Mouse (Mus musculus): ENCODE results near the gene Slmap. TPM values are rescaled to one million over a fixed set of nuclear protein-coding genes. Genes with fewer than 3 reads are reported as not detected.
"Not testable (repeated sequence)": the region's sequence is repeated elsewhere in the genome, so short reads cannot be mapped to it uniquely, and the experiment has no call there.

The Slmap gene
- total RNA-seq, 2 experiments from 2014 or later = 62.0 to 86.4 TPM

DNA sequence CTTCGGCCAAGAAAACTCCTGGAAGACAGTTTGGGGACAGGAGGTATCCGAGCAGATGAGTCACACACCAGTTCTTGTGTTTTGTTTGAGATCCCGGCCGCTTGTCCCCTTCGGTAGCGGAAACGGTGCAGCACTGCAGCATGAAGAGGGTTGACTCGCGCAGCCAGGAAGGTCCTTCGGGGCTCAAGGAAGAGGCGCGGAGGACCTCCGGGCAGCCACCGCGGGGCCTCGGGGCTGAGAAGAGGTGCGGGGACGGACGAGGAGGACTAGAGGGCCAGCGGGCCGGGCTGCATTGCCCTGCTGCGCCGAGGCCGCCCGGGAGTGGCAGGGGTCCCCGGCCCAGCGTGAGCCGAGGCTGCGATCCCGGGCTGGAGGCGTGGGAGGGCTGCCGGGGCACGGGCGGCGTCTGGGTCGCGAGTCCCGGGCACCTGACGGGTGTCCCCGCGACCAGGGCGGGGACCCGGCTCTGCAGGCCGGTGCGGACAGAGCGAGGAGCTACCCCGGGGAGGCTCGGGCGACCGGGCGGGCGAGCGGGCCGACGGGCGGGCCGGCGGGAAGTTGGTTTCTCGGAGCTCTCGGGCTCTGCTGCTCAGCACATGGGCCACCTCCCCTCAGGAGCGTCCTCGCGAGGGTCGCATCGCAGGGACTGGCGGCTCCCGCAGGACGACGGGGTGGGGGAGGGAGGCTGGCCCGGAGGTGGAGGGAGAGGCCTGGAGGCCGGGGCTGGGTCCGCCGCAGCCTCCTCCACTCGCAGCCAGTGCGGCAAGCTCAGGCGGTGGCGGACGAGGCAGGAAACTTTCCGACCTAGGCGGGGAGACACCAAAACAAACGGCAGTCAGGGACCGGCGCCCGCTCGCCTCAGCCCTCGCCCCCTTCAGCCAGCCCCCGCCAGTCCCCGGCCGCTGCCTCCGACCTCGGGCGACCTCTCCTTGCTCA, 642 bp downstream of the Slmap start:
- peak; percentile 49 for ATAC-seq (replicated peaks; ENCODE audit: low FRiP score, low TSS enrichment, poor library complexity, severe bottlenecking)

GRCm38 (mm10) chr14:26533267-26533666, 1.5 kb downstream of the Slmap start:
- ATAC-seq (replicated peaks; ENCODE audit: low FRiP score, low TSS enrichment, poor library complexity, severe bottlenecking) = no peak

- ATAC-seq (replicated peaks; ENCODE audit: low FRiP score, low TSS enrichment, poor library complexity, severe bottlenecking) = no peak
Observed at GRCm38 (mm10) chr14:26532752-26533151, 2.0 kb downstream of the Slmap start.

DNA sequence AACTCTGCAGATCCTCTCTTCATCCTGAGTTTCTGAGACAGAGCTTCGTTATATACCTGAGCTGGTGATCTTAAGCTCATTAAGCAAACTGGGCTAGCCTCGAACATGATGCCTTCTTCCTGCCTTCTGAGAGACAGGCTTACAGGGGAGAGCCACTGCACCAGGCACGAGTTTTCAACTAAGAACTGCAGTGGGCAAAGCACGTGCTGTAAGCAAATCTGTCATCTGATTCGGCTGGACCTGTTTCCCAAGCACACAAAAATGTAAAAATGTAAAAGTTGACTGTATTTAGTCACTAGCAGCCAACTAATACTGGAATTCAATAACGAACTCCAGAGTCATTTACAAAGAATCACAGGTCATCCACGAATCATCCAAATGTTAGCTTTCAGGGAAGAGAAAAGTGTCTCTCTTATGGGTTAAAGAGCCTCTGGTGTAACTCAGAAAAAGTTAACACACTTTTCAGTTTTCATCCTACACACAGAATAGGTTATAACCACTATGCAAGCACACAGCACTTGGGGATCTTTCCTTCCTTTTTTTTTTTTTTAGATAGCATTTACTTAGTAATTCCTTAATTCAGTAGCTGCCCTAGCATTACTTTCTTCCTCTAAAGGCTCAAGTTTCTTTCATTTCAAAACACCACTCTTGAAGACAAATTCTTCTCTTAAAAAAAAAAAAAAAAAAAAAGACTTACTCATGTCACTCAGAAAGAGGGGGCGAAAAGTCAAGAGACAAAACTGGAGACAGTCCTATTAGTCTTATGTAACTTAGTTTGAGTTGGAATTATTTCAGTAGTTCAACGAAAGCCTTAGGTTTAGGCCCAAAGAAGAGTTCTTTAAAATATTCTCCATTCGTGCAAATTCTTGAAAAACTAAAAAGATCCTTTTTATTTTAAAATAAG, 3.1 kb downstream of the Slmap start:
- no peak for ATAC-seq (replicated peaks; ENCODE audit: low FRiP score, low TSS enrichment, poor library complexity, severe bottlenecking)

- no peak for ATAC-seq (replicated peaks; ENCODE audit: low FRiP score, low TSS enrichment, poor library complexity, severe bottlenecking)
Observed at GRCm38 (mm10) chr14:26530350-26530749, 4.4 kb downstream of the Slmap start.

DNA sequence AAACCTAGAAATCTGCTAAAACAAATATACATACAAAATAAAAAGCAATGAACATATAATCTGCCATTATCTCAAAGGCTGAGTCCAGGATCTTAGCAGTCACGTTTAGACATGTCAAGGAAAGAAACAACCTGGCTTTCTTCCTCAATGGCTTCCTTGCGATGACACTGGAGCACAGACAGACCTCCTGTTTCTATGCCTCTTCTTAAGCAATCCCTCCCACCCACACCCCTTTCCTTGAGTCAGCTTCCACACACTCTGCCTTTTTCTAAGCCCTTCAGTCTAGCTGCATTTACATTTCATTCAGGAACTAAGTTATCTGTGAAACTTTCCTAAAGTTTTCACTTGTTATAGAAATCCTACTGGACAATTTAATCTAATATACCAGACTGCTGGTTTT, 6.4 kb downstream of the Slmap start:
- no peak for ATAC-seq (replicated peaks; ENCODE audit: low FRiP score, low TSS enrichment, poor library complexity, severe bottlenecking)

DNA sequence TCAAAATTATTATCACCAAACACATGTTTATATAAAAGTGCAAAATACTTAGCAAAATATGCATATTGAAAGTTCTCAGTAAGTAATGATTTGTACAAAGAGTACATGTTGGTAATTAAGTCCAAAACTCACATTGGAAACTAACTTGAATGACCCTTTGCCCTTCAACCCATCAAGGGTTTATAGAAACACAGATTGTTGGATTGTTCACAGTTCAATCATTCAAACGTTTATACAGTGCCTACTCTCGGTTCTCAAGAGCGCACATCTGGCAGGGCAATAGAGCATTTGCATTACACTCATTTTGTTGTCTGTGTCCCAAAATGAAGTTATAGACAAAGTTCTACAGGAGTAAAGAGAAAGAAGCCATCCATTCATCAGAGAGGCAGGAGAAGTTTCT, 8.8 kb downstream of the Slmap start:
- ATAC-seq (replicated peaks; ENCODE audit: low FRiP score, low TSS enrichment, poor library complexity, severe bottlenecking) = no peak

DNA sequence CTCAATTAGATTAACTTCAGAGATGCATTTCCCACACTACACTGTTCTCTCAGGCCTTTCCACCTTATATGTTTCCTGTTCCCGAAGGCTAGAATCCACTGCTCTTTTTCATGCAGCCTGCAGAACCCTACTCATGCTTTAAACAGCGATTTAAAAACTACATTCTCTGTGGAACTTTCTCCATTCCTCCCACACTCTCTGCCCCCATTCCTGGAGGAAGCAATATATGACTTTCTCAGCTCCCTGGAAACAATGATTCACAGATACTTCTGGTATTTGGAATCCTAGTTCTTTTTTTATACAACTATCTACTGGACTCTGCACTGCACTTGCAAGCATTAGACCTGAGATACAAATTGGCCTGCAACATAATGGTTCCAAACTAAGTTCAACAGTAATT, 11.6 kb downstream of the Slmap start:
- ATAC-seq (replicated peaks; ENCODE audit: low FRiP score, low TSS enrichment, poor library complexity, severe bottlenecking) = no peak

GRCm38 (mm10) chr14:26519831-26520230, 14.9 kb downstream of the Slmap start:
- ATAC-seq (replicated peaks; ENCODE audit: low FRiP score, low TSS enrichment, poor library complexity, severe bottlenecking) = no peak

GRCm38 (mm10) chr14:26517843-26518242, 16.9 kb downstream of the Slmap start:
- ATAC-seq (replicated peaks; ENCODE audit: low FRiP score, low TSS enrichment, poor library complexity, severe bottlenecking) = no peak

DNA sequence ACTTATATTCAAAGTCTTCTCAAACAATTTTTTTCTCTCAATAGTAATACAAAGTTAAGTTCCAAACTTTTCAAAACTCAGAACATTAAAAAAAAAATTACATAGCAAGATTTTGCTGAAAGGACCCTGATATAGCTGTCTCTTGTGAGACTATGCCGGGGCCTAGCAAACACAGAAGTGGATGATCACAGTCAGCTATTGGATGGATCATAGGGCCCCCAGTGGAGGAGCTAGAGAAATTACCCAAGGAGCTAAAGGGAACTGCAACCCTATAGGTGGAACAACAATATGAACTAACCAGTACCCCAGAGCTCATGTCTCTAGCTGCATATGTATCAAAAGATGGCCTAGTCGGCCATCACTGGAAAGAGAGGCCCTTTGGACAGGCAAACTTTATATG, 18.5 kb downstream of the Slmap start:
- ATAC-seq (replicated peaks; ENCODE audit: low FRiP score, low TSS enrichment, poor library complexity, severe bottlenecking) = not testable (repeated sequence)

DNA sequence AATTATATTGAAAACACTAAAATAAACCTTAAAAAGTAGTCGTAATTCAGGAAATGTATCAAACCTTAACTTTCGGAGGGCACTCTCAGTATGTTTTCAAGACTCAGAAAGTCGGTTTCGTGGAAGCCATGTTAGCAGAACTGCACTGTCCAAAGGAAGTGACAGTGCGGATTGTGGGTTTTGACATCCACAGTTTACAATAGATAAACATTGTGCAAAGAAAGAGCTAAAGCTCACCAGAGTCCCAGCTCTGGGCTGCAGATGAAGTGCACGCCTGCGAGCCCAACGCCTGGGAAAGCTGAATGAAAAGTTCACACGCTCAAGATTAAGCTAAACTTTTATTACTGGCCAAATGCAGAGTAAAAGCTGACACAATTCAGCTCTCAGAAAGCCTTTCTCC, 18.9 kb downstream of the Slmap start:
- peak; percentile 86 for ATAC-seq (replicated peaks; ENCODE audit: low FRiP score, low TSS enrichment, poor library complexity, severe bottlenecking)

DNA sequence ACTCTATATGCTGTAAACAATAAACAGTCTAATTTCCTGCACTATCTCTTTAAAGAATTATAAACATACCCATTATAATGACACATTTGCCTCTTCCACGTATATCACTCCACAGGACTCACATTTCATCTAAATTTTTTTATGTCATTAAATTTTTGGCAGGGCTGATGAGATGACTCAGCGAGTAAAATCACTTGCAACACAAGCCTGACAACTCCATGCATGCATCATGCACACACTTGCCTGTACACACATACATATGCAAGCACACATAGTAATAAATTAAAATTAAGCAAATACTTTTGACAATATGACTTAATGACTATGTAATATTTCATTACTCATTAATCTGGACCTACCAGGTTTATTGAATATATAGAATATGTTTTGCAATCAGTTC, 24.2 kb downstream of the Slmap start:
- ATAC-seq (replicated peaks; ENCODE audit: low FRiP score, low TSS enrichment, poor library complexity, severe bottlenecking) = no peak

- ATAC-seq (replicated peaks; ENCODE audit: low FRiP score, low TSS enrichment, poor library complexity, severe bottlenecking) = no peak
Observed at GRCm38 (mm10) chr14:26508150-26508549, 26.6 kb downstream of the Slmap start.

GRCm38 (mm10) chr14:26507361-26507760, 27.4 kb downstream of the Slmap start:
- ATAC-seq (replicated peaks; ENCODE audit: low FRiP score, low TSS enrichment, poor library complexity, severe bottlenecking) = no peak

GRCm38 (mm10) chr14:26504541-26504940, 30.2 kb downstream of the Slmap start:
- no peak for ATAC-seq (replicated peaks; ENCODE audit: low FRiP score, low TSS enrichment, poor library complexity, severe bottlenecking)

DNA sequence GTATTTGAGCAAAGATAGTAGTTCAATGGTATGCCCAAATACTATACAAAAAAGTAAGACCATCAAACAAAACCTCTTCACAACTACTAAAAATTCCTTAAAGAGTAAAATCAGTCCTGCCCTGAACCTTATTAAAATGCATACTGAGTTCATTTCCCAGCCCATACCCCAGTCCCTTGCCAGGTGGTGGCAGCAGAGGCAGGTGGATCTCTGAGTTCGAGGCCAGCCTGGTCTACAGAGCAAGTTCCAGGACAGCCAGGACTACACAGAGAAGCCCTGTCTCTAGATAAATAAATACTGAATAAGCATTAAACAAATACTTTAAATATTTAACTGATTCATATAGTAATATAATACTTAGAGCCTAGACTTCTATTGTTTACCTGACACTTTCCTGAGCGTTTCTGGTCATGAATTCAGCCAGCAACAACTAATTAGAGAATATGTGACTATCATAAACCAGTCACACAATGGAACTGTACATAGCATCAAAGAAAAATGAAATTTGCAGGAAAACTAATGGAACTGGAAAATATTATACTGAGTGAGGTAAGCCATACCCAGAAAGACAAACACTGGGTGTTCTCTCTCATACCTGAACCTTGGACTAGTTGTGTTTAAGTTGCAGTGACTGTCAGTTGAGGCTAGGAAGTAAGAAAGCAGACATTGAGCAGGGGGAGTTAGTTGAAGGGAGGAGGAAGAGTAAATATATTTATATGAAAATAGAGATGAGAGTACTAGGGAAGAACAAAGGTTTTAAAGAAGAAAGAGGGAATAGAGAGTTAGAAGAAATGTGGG, 34.4 kb downstream of the Slmap start:
- no peak for ATAC-seq (replicated peaks; ENCODE audit: low FRiP score, low TSS enrichment, poor library complexity, severe bottlenecking)

GRCm38 (mm10) chr14:26495021-26495420, 39.7 kb downstream of the Slmap start:
- ATAC-seq (replicated peaks; ENCODE audit: low FRiP score, low TSS enrichment, poor library complexity, severe bottlenecking) = no peak

DNA sequence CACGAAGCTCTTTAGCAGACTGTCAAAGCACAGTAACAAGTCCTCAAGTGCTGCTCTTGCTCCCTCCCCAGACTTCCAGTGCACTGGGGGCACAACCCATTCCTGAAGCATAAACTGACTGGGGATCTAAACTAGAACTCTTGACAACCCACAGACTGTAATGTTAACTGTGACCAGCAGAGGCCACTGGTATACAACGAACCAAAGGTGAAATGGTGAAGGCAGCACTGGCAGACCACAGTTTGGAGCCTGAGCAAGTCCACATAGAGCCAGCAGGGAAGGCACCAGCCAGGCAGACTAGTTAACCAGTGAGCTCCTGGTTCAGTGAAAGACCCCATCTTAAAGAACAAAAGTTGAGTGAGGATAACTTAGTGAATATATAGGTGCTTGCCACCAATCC, 43.6 kb downstream of the Slmap start:
- ATAC-seq (replicated peaks; ENCODE audit: low FRiP score, low TSS enrichment, poor library complexity, severe bottlenecking) = peak; percentile 95
